Mouse (Mus musculus): ENCODE measurements around the gene Tshz2.

The Tshz2 gene

DNA sequence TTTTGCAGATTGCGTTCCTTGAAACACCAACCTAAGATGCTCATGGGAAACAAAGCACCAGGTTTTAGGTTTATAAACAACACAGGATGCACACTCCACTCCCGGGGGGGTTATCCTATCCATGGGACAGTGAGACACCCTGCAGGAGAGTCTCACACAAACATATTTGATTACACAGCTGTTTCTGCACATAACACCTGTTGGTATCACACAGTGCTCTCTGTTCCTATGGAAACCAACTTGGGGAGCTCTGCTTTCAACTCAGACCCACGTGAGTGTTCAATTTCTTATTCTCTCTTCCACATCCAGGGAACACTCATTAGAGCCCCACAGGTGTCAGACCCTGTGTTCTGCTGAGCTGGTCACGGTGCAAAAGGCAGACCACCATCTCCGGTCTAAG, 390.1 kb downstream of the Tshz2 start:
- no peak for DNase-seq

DNA sequence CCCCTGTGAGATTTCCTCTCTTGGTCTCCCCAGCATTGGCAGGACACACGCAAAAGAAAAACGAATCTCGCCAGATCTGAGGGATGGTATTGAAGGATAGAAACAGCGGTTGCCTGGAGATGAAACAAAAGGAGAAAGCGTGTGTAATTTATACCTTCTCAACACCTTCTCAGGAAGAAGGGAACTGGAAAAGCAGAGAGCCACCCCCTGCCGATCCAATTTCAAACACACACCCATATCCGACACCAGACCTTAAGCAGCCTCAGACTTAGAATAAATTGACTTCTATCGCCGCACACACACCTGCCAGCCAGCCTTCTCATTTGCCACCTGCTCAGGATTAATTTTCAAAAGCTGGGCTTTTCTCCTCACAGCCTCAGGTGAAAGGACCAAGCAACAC, 390.9 kb downstream of the Tshz2 start:
- DNase-seq, result no peak

DNA sequence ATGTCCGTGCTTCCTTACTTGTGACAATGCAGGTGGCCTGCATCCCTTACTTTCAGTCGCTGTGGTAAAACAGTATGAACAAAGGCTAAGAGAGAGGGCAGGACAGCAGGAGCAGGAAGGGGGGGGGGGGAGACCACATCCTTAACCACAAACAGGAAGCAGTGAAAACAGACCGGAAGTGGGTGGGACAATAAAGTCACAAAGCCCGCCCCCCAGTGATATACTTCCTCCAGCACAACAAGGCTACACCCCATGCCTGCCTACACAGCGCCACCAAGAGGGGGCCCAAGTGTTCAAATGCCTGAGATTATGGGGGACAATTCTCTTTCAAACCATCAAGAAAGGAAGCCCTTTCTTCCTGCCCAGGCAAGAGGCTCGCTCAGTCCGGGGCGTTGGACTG, 392.1 kb downstream of the Tshz2 start:
- no peak for DNase-seq

DNA sequence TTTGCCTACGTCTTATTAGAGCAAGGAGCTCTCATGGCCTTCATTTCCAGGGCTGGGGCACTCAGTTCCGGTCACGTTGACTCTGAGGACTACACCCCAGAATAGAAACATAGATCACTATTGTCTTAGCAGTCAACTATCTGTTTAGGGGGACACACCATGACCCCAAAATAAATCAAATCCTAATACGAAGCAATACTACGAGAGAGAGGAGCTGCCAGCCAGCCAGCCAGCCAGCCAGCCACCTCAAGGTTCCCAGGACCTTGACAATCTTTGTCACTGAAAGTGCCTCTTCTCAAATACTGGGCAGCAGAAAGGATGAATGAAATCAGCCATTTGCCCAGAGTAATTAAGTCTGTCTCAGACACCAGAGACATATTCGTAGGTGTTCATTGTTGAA, 393.1 kb downstream of the Tshz2 start:
- no peak for DNase-seq

DNA sequence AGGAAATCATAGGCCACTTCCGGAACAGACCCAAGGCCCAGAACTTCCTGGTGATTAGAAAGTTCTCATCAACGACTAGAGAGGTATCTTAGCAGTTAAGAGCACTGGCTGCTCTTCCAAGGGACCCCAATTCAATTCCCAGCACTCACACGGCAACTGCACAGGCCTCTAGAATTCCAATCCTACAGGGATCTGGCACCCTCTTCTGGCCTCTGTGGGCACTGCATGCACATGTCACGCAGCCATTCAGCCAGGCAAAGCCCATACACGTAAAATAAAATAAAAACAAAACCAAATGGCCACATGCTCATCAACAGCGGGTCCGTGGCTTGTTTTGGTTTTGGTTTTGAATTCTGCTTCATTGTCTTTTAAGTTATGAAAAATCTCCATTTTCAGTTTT, 395.0 kb downstream of the Tshz2 start:
- DNase-seq, result no peak

DNA sequence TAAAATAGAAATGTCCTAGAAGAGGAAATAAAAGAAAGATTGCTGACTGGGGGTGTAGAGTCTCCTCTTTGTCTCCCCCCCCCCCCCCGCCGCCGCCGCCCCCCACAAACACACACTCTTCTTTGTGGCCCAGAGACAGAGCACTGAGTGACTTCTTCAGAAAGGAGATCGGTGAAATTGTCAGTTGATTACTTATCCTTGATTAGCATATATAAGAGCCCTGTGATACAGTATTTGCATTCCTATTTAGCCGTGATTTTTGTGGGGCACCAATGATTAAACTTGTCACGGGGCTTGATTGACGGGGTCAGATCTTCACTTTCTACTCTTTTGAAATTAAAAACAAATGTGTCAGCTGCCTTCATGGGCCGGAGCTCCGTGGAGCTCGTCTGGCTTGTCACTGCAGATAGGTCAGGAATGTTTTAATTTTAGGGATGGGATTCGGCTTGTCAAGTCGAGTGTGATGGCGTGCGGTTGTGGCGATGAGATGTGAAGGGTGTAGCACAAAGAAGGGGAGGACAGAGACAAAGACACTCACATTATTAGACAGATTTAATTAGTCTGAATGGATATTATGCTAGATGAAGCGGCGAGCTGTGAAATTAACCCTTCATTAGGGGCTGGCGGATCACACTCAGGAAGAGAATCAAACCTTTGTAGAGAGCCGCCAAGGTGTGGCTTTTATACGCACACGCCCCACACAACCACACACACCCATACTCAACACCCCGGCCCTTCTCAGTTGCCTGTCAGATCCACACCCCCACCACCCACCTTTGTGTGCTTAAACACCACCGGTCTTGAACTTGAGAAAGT, 395.9 kb downstream of the Tshz2 start:
- DNase-seq, result no peak

DNA sequence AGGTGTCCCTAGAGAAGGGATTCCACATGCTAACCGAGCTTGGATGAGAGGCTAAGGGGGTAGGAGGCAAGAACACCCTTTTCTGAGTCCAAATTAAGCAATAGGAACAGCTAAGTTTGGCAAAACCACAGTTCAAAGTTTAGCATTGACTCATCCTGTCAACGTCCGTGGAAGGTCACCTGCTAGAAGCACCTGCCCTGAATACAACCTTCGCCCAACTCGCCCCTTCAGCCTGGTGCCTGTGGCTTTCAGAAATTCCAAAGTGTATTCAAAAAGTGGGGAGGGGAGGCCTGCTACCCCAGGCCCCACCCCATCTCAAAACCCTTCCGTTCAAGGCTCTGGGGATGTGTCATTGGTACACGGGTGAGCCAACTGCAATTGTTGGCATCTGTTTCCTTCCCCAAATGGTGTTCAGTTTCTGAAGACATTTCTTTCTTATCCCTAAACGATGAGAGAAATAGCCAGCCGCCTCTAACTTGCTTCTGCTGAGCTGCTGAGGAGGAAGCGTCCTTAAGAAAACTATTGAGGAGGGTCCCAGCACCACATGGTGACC, 396.6 kb downstream of the Tshz2 start:
- DNase-seq, result no peak

DNA sequence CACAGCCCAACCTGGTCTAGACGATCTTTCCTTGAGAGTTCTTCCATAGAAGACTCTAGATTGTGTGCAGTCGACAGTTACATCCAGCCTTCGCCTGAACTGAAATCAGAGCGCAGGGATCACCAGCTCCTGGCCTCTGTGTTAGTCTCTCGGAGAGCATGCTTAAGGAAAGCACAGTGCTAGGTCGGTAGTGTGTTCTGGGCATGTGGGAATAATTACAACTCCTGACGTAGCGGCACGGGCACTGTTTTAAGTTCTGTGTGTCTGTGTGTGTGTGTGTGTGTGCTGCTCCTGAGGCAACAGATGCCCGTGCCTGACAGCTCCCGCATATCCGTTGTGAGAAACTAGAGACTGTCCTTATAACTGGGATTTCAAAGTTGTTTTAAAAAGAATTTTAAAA, 398.4 kb downstream of the Tshz2 start:
- no peak for DNase-seq

DNA sequence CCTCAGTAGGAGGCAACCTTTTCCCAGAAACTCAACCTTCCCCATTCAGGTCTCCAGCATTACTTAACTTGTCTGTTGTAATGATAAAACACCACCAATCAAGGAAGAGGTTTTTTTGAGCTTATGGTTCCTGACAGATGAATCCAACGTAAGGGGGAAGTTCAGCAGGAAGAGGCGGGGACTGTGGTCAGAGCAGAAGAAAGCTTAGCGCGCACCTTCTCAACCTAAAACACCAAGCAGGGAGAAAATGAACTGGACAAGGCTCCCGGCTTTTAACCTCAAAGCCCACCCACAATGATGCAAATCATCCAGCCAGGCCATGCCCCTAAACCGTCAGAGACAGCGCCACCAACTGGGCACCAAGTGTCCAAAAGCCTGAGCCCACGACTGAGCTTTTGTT, 399.1 kb downstream of the Tshz2 start:
- DNase-seq, result no peak

DNA sequence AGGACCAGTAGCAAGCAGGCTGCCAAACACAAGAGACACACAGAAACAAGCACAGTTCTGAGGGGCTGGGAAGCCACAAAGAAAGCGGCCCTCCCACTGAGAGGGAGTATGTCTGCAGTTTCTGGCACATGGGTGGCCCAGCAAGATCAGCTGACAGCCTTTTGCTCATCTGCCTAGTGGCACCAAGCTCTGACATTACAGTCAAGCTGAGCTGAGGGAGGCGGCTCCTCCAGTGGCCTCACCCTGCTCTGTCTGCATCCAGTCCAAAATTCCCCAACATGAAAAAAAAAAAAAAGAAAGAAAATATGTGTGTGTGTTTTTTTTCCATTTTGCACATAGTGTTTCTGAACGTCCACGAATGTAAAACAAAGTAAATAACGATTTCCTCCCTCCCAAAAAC, 400.4 kb downstream of the Tshz2 start:
- DNase-seq, result no peak

DNA sequence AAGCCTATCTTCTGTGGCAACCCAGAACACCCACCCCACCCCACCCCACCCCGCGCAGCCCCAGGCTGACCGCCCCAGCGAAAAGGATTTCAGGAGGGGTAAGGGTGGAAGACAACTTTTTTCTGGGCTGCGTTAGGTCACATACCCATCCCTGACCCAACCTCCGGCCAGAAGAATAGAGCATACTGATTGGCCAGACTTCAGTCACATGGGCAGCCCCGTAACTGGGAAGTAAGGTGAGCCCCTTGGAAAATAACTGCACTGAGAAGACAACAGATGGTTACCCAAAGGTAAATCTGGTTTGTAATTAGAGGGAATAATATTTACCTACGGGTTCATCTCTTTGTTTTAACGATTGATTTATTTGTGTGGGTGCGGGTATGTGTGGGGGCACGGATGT, 402.0 kb downstream of the Tshz2 start:
- DNase-seq, result no peak

DNA sequence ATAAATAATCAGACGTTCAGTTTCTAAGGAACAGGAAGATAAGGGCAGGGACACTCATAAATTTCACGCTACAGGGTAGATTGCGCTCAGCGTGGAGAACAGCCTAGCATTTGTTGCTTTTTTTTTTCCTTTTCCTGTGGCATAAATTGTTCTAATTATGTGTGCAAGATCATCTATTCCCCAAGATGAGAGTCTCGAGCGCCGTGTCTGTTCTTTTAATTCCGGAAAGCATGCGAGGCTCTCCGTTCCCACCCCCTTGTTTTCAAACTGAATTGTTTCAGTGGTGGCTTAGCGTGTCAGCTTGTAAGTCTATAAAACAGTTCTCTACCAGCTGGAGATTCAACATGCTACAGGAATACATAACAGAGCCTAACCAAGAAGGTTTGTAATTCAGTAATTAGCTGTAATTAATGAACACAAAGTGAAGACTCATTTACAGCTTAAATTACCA, 404.0 kb downstream of the Tshz2 start:
- DNase-seq, result no peak

DNA sequence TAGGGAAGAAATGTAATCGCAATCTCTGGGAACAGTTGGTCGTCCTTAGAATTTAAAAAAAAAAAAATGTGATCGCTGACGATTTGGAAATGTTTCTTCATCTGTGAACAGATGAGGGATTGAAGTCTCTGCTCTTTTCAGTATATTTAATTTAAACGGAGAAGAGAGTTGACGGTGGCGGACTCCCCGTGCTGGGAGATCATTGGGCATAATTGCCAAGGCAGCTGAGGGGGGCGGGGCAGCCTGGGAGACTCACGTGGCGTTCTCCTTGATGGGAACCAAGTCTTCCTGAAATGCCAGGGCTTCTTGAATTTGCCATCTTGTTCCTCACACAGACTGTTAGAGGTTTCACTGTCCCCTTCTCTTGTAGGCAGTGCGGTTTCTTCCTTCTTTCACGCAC, 404.5 kb downstream of the Tshz2 start:
- DNase-seq, result no peak

DNA sequence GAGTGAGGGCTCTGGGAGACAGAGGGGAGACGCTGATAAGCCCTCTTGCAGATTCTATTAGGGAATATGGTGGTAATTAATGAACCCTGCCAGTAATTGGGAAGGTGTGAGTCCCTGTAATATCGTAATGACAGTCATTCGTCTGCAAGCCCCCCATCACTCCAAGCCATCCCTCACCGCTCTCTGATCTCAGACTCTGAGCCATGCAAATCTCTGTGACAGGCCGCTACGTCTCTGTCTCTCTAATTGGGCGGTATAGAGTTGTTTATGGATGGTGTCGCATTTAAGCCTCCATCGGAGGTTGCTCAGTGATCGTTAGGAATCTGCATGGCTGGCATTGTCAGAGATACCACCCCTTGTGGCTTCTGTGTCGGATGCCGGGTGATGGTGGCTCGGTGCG, 407.0 kb downstream of the Tshz2 start:
- no peak for DNase-seq

DNA sequence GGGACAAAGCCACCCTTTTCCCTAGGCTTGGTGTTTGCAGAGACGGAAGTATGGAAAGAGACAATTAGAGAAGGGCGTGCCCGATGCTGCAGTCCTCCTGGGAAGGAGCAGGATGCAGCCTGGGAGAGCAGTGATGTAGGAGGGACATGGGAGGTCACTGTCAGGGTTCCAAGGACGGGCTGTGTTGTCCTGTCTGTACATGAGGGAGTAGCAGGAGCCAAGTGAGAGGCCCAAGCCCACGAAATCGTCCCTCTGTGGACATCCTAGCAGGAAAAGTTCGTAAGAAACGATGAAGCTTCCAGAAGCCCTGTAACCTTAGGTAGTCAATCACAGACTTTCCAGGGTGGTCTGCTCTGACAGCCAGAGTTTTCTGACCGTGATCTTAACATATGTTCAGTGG, 408.3 kb downstream of the Tshz2 start:
- no peak for DNase-seq

DNA sequence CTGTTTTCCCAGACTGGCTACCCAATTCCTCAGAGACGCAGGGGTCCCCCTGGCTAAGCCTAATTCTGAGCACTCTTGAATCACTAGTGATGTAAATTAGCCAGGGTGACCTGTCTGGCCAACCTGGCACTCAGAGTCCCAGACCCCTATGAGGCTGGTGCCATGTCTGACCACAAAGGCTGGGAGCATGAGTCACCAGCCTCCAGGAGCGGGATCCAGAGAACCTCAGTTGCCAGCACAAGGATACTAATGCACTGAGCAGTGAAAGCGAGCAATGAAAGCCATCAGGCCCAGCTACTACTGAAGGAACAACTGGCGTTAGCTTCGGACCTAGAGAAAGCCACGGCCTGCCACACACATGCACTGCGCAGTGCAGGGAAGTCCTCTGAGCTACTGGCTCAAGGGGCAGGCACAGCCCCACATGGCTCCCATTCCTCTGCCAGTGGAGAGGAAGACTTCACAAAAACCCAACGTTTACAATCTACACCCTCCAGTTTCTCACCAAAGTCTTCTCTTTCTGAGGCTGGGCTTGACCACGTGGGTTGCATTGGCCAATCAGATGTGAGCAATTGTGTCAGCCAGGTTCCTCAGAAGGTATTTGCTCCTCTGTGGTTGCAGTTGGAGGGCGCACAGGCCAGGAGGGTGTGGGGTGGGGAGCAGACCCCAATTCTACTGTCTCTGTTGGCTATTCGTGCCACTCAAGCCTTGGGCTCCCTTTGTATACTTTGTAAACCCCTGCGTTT, 409.8 kb downstream of the Tshz2 start:
- DNase-seq, result no peak

DNA sequence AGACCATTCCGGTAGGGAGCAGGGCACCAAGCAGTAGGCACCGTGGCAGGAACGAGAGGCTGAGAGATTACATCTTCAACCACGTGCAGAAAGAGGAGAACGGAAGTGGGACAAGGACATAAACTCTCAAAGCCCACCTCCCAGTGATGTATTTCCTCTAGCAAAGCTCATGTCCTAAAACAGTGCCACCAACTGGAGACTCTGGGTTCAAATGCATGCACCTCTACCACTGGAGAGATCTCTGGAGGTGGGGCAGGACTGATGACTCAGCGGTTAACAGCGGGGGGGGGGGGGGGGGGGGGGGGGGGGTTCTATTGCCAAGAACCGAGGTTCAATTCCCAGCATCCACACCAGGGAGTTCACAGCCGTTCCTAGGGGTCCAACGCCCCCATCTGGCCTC, 410.5 kb downstream of the Tshz2 start:
- DNase-seq, result no peak

DNA sequence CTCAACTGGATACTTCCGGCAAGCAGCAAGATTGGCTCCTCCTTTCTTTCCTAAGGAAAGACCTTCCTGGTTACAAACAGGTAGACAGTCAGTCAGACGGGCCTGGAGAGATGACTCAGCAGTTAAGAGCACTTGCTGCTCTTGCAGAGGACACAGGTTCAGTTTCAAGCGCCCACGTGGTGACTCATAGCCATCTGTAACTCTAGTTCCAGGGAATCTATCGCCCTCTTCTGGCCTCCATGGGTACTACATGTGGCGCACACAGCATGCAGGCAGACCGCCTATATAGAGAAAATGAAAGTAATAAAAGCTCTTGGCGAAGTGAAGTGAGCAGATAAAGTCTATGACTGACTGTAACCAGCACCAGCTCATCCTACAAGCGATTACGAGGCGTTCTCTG, 413.1 kb downstream of the Tshz2 start:
- no peak for DNase-seq

DNA sequence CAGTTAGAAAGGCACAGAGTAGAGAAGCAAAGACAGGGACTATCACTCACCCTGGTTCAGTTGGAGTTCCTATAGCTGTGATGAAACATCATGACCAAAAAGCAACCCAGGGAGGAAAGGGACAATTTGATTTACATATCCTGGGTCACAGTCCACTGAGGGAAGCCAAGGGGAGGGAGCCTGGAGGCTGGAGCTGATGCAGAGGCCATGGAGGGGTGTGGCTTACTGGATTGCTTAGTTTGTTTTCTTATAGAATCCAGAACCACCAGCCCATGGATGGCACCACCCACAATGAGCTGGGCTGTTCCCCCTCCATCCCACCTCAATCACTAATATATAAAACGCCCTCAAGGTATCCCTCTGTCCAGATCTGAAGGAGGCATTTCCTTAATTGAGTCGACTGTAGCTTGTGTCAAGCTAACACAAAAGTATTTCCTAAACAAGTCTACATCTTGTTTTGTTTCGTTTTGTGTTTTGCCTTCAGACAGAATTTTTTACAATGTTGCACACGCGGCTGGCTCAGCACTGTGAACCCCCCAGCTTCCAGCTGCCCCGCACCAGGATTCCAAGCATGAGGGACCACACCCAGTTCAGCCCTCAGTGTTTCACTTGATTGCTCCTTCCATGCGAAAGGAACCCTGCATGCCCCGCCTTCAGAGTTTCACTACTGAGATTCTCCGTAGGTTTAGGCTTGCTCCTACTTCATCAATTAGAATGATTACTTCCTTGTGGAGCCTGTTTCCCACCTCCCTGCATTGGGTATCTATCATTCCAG, 413.7 kb downstream of the Tshz2 start:
- DNase-seq, result no peak

DNA sequence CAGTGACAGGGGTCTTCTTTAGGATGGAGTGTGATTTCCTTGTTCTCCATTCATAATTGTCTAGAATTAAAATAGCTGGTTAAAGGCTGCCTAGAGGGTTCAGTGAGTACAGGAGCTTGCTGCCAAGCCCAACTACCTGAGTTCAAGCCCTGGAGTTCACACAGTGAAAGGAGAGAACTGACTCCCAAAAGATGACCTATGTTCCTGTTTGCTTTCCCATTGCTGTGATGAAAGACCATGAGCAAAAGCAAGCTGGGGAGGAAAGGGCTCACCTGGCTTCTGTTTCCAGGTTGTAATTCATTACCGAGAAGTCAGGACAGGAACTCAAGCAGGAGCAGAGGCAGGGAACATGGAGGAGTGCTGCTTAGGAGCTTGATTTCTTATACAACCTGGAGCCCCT, 416.0 kb downstream of the Tshz2 start:
- no peak for DNase-seq

DNA sequence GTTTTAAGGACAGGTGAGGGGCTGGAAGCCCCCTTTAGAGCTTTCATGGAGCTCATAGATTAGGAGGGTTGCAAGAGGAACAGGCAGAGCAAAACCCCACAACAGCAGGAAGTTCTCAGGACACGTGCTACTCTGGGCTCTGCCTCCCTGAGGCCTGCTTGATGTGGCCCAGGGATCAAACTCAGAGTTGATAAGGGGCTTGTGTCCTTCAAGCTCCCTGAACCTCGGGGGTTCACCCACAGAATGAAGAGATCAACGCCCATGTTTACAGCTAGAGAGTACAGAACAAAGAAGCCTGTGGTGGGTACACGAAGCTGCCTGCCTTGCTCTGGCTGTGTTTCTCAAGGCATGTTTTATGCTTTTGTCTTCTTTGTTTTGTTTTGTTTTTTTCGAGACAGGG, 417.8 kb downstream of the Tshz2 start:
- no peak for DNase-seq

DNA sequence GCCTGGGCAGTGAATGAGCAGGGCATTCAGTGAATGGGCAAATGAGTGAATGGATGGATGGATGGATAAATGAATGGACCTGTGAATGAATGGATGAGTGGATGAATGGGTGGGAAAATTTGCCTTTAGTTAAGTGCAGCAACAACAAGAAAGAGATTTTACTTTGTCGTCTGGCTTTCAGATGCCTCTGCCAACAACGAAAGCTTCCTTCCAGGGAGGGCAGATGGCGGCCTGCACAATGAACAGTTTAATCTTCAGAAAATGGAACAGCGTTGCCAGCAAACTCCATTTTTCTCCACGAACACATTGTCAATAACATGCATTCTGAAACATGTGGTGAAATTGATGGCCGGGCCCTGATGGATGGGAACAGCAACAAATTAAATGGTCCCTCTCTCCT, 418.6 kb downstream of the Tshz2 start:
- no peak for DNase-seq

DNA sequence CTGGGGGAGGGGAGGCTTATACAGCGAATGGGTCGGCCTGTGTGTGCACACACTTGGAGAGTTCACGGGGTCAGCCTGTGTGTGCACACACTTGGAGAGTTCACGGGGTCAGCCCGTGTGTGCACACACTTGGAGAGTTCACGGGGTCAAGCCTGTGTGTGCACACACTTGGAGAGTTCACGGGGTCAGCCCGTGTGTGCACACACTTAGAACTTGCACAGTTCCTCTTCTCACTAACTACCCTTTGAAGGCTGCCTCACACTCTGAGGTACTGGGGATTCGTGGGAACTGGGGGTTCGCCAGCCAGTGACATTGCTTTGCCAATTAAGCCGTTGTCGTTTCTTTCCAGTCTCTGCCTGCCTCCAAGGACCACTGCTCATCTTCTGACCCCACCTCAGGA, 422.1 kb downstream of the Tshz2 start:
- no peak for DNase-seq

Measured in cerebellum, adult 18-20 months (tissue).